Mouse (Mus musculus) stomach, postnatal 0 days (tissue): ENCODE data around the gene Serp2. TPM values are rescaled to one million over a fixed set of nuclear protein-coding genes. Genes with fewer than 3 reads are reported as not detected.

Experiments used
- ATAC-seq: fragments of 200-750 bp; cut with Nextera tagmentation; 2 replicates; pipeline ENCODE4 v1.8.0; 2017; ENCODE audit not compliant: low FRiP score, low TSS enrichment
- DNase-seq: peaks from one replicate; pipeline ENCODE4 v3.0.0-alpha.2; 2016; ENCODE audit warnings: low spot score
- H3K27ac ChIP-seq: fragments of 300-500 bp; sonication (generic); replicated peaks from 2 replicates; pipeline ENCODE4 v1.5.1; 2014; ENCODE audit warnings: mild to moderate bottlenecking, control low read depth
- H3K27me3 ChIP-seq: fragments of 300-500 bp; sonication (generic); 2 replicates; pipeline ENCODE4 v1.6.1; 2014; ENCODE audit warnings: low read length; ENCODE audit not compliant: control insufficient read depth, insufficient read depth
- H3K36me3 ChIP-seq: fragments of 300-500 bp; sonication (generic); 2 replicates; pipeline ENCODE4 v1.6.1; 2014; ENCODE audit warnings: low read length, mixed read lengths; ENCODE audit not compliant: control insufficient read depth, insufficient read depth
- H3K4me1 ChIP-seq: fragments of 300-500 bp; sonication (generic); replicated peaks from 2 replicates; pipeline ENCODE4 v1.6.1; 2014; ENCODE audit warnings: antibody characterized with exemption; ENCODE audit not compliant: control insufficient read depth, insufficient read depth
- H3K4me2 ChIP-seq: fragments of 300-500 bp; sonication (generic); replicated peaks from 2 replicates; pipeline ENCODE4 v1.6.1; 2014; ENCODE audit warnings: low read depth, mild to moderate bottlenecking, control low read depth, moderate library complexity
- H3K4me3 ChIP-seq: fragments of 300-500 bp; sonication (generic); 2 replicates; pipeline ENCODE4 v1.5.1; 2014; ENCODE audit warnings: low read depth, low read length, control low read depth
- H3K9ac ChIP-seq: fragments of 300-500 bp; sonication (generic); 2 replicates; pipeline ENCODE4 v1.6.1; 2014; ENCODE audit warnings: mild to moderate bottlenecking, low read length, control low read depth, mixed read lengths
- H3K9me3 ChIP-seq: fragments of 300-500 bp; sonication (generic); 2 replicates; pipeline ENCODE4 v1.6.1; 2016; ENCODE audit warnings: low read length; ENCODE audit not compliant: control insufficient read depth
- CTCF ChIP-seq: IDR thresholded peaks from 2 replicates; pipeline ENCODE4 v1.5.1; 2016; ENCODE audit warnings: antibody characterized with exemption, low read depth, mild to moderate bottlenecking, moderate library complexity
- EP300 ChIP-seq: optimal IDR thresholded peaks from 2 replicates; pipeline ENCODE3; 2016; ENCODE audit warnings: antibody characterized with exemption
- WGBS: fragments of 180-500 bp; shearing (Covaris S2); extraction: QIAGEN DNeasy Blood & Tissue Kit; methylation state at CpG from one replicate; pipeline ENCODE4 v1.1.7; 2014; 5-methylcytosine and 5-hydroxymethylcytosine counted together
- polyA plus RNA-seq: library from polyadenylated mRNA; unstranded; fragments of >200 nt; fragmentation: Nextera tagmentation; extraction: Ambion mirVana; gene quantifications from 2 replicates; pipeline ENCODE4 v1.2.1, GENCODE M21; 2015

The Serp2 gene
- polyA plus RNA-seq, 1 experiment from 2014 or later = 7.4 TPM

DNA sequence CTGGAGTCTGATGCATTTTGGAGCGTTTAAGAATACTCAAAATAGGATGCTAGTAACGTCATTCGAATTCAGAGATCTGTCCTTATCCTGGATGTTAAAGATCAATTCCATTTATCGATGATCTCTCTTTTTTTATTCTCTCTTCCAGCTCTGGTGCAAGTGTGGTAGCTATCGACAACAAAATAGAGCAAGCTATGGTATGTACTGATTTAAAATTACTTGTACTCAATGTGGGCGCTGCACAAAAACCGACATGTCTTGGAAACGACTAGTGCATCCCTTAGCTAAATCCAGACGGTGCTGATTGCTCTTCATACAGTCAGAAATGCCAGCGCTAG, 51.6 kb downstream of the Serp2 start:
- Histone ChIP-seq H3K4me3 (peak overlapping the region; percentile 75), H3K4me2 (peak overlapping the region; percentile 82), H3K9ac (peak overlapping the region; percentile 85), H3K4me1 (no peaks in the 10 kb centered on the region; the same call in 1 of the 2 replicates), H3K9me3 (no peaks in the 10 kb centered on the region), H3K36me3 (peaks cover 6% of the 10 kb centered on the region; the same call in 1 of the 2 replicates), H3K27me3 (no peaks in the 10 kb centered on the region), H3K27ac (peak overlapping the region; percentile 100)
- DNase-seq (no peak), ATAC-seq (no peak)
- WGBS = under 1% methylated on average over 10 of the region's 10 CpGs
- TF ChIP-seq CTCF (no peak), EP300 (no peak)

DNA sequence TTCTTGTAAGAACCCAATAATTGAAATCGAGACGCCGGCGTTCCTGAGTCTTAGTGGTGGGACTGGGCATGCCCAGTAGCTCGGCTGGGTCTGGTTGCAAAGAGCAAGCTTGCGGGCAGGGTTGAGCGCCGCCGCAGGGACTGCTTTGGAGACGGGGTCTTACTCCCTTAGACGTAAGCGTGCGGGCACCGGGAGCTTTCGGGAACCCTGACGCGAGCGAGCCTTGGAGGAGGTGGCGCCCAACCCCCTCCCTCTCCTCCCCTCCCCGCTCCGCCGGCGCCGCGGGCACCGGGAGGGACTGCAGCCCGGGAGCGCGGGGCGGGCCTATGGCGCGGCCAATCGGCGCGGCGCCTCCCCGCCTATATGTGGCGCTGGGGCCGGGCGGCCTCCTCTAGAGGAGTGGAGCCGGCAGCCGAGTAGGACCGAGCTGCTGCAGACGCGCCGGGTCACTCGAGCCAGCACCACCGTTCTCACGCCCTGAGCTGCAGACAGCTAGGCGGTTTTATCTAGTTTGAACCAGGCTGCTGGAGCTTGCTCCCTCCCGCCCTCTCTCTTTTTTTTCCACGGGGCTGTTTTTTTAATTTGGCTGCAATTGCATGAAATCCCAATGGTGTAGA, 52.5 kb downstream of the Serp2 start:
- H3K27ac ChIP-seq = peak overlapping the region; percentile 100
- H3K4me3 ChIP-seq = peak overlapping the region; percentile 75
- peak overlapping the region; percentile 82 for H3K4me2 ChIP-seq
- H3K36me3 ChIP-seq = peaks cover 6% of the 10 kb centered on the region; the same call in 1 of the 2 replicates
- H3K9me3 ChIP-seq = no peaks in the 10 kb centered on the region
- peak; percentile 95 for ATAC-seq
- H3K4me1 ChIP-seq = no peaks in the 10 kb centered on the region; the same call in 1 of the 2 replicates
- no peaks in the 10 kb centered on the region for H3K27me3 ChIP-seq
- TF ChIP-seq EP300 (peak; percentile 88), CTCF (peak; percentile 29; the same call in 1 of the 2 replicates)
- DNase-seq = peak; percentile 96
- WGBS = under 1% methylated on average over 31 of the region's 52 CpGs
- peak overlapping the region; percentile 85 for H3K9ac ChIP-seq

- H3K36me3 ChIP-seq = peaks cover 6% of the 10 kb centered on the region; the same call in 1 of the 2 replicates
- H3K9me3 ChIP-seq = no peaks in the 10 kb centered on the region
- no peaks in the 10 kb centered on the region; the same call in 1 of the 2 replicates for H3K4me1 ChIP-seq
- H3K9ac ChIP-seq = peak overlapping the region; percentile 85
- peak overlapping the region; percentile 75 for H3K4me3 ChIP-seq
- TF ChIP-seq CTCF = peak; percentile 77
- TF ChIP-seq EP300 = no peak
- DNase-seq = no peak
- peak overlapping the region; percentile 82 for H3K4me2 ChIP-seq
- no peak for ATAC-seq
- no peaks in the 10 kb centered on the region for H3K27me3 ChIP-seq
- H3K27ac ChIP-seq = peak overlapping the region; percentile 100
- WGBS = 10% methylated on average over 13 of the region's 13 CpGs
Observed at GRCm38 (mm10) chr14:76503231-76503851, 53.3 kb downstream of the Serp2 start.

DNA sequence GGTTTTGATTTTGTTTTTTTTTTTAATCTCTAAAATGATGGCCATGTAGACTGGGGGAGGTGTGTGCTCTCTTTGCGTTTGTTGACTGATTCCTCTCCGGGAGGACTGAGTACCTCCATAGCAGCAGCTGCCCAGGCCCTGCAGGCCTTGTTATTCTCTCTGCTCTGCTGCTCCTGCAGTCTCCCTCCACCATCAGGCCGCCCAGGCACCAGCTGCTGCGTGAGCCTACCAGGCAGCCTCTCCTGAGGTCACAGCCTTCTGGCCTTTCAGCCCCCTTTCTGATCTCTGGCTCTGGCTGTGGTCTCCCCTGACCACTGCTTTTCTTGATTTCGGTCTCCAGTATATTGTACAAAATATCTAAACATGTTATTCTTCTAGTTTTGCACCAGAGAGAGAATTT, 56.7 kb downstream of the Serp2 start:
- Histone ChIP-seq H3K9me3 (no peaks in the 10 kb centered on the region), H3K4me3 (no peak overlapping the region), H3K9ac (no peak overlapping the region), H3K36me3 (no peaks in the 10 kb centered on the region), H3K27me3 (no peaks in the 10 kb centered on the region), H3K4me2 (no peak overlapping the region), H3K27ac (no peak overlapping the region), H3K4me1 (no peaks in the 10 kb centered on the region)
- 35% methylated on average over 5 of the region's 5 CpGs for WGBS
- ATAC-seq = no peak
- DNase-seq = no peak
- TF ChIP-seq CTCF (no peak), EP300 (no peak)

GRCm38 (mm10) chr14:76499492-76499891, 57.2 kb downstream of the Serp2 start:
- no peak for DNase-seq
- Histone ChIP-seq H3K27ac (no peak overlapping the region), H3K4me2 (no peak overlapping the region), H3K4me1 (no peaks in the 10 kb centered on the region), H3K9ac (no peak overlapping the region), H3K36me3 (no peaks in the 10 kb centered on the region), H3K27me3 (no peaks in the 10 kb centered on the region), H3K4me3 (no peak overlapping the region), H3K9me3 (no peaks in the 10 kb centered on the region)
- no peak for TF ChIP-seq EP300
- TF ChIP-seq CTCF = no peak
- 67% methylated on average over 6 of the region's 6 CpGs for WGBS
- no peak for ATAC-seq

- Histone ChIP-seq H3K9me3 (no peaks in the 10 kb centered on the region), H3K4me3 (no peak overlapping the region), H3K36me3 (no peaks in the 10 kb centered on the region), H3K9ac (no peak overlapping the region), H3K27ac (no peak overlapping the region), H3K27me3 (no peaks in the 10 kb centered on the region), H3K4me2 (no peak overlapping the region), H3K4me1 (no peaks in the 10 kb centered on the region)
- no peak for ATAC-seq
- 60% methylated on average over 7 of the region's 7 CpGs for WGBS
- no peak for DNase-seq
- TF ChIP-seq EP300 (no peak), CTCF (no peak)
Observed at GRCm38 (mm10) chr14:76498210-76498609, 58.5 kb downstream of the Serp2 start.
